ENCODE assay signal across 8 mouse cellular contexts in the genomic region with DNA sequence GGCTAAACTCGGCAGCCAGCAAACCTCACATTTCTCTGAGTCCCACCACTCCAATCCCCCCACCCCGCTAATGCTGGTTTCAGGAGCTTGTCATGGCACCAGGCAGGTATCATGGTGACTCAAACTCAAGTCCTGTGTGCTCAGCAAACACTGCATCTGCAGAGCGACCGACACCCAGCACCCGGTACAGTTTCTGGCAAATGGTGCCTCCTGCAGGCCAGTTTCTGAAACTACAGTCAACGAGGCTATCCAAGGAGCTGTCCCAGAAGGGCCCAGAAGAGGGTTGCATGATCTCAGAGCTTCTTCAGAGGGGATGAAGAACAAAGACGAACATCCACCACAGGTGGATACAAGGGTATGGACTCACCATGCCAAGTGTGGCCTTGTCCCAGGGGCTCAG. TPM values are rescaled to one million over a fixed set of nuclear protein-coding genes. Genes with fewer than 3 reads are reported as not detected.
A peak's percentile ranks its signal among the peaks of the same experiment; 100 is the strongest.
DNase-seq lines count a peak whose midpoint lies in the region; ATAC-seq and TF ChIP-seq lines count a peak whose summit lies in the region.

No protein-coding gene starts in this region.

- no peak overlapping the region for H3K27ac ChIP-seq in midbrain, postnatal 0 days (ENCODE audit: low read depth, low read length)
- H3K27ac ChIP-seq in midbrain, embryonic 11.5 days (ENCODE audit: low read depth, low read length), result no peak overlapping the region

- ATAC-seq in midbrain, postnatal 0 days (ENCODE audit: low FRiP score), result no peak
- no peak for ATAC-seq in midbrain, embryonic 11.5 days (ENCODE audit: low FRiP score)

- H3K4me1 ChIP-seq in midbrain, postnatal 0 days (ENCODE audit: insufficient read depth, low read length), result no peaks in the 10 kb centered on the region
- no peaks in the 10 kb centered on the region for H3K4me1 ChIP-seq in midbrain, embryonic 11.5 days (ENCODE audit: control insufficient read depth, insufficient read depth, low read length)

- no peaks in the 10 kb centered on the region for H3K9me3 ChIP-seq in midbrain, postnatal 0 days (ENCODE audit: low read length)
- no peaks in the 10 kb centered on the region for H3K9me3 ChIP-seq in midbrain, embryonic 11.5 days (ENCODE audit: control insufficient read depth, low read length)

- peak; percentile 44 for DNase-seq in gastrocnemius, postnatal 14 days
- DNase-seq in gastrocnemius, postnatal 4 days (ENCODE audit: low spot score in 2 of 2), result no peak
- DNase-seq in midbrain, postnatal 0 days (ENCODE audit: low spot score), result no peak
- DNase-seq in midbrain, embryonic 11.5 days (ENCODE audit: low spot score, missing footprints), result no peak
- peak; percentile 69 for DNase-seq in MN1 (ENCODE audit: low spot score)
- DNase-seq in kidney, postnatal 36 days, result peak; percentile 17 to 62
- DNase-seq in splenic B cell, adult 2 months (ENCODE audit: low read depth, low spot score), result peak; percentile 66
- no peak for DNase-seq in Muller cell, postnatal 12 days (ENCODE audit: inconsistent ontology term)

- 51% methylated on average over 7 of the region's 7 CpGs for WGBS in midbrain, postnatal 0 days
- WGBS in midbrain, embryonic 11.5 days, result 47% methylated on average over 7 of the region's 7 CpGs

- H3K4me3 ChIP-seq in midbrain, postnatal 0 days (ENCODE audit: low read depth, low read length), result no peak overlapping the region
- no peak overlapping the region for H3K4me3 ChIP-seq in midbrain, embryonic 11.5 days (ENCODE audit: low read depth, low read length)

- no peaks in the 10 kb centered on the region for H3K27me3 ChIP-seq in midbrain, postnatal 0 days (ENCODE audit: insufficient read depth, low read length)
- H3K27me3 ChIP-seq in midbrain, embryonic 11.5 days (ENCODE audit: control insufficient read depth, insufficient read depth, low read length), result no peaks in the 10 kb centered on the region
- no peaks in the 10 kb centered on the region for H3K27me3 ChIP-seq in splenic B cell, adult 2 months (ENCODE audit: control insufficient read depth, insufficient read depth, low read length, poor library complexity, severe bottlenecking)

- TF ChIP-seq CTCF in midbrain, postnatal 0 days (IDR thresholded peaks at IDR 0.05), result peak; percentile 54

- 0 out of 2 replicates have a peak, but pooled peaks cover 3% of the 10 kb centered on the region for H3K36me3 ChIP-seq in midbrain, postnatal 0 days (ENCODE audit: insufficient read depth, low read length)
- 0 out of 2 replicates have a peak, but pooled peaks cover 3% of the 10 kb centered on the region for H3K36me3 ChIP-seq in midbrain, embryonic 11.5 days (ENCODE audit: control insufficient read depth, insufficient read depth, low read length)
- no peaks in the 10 kb centered on the region for H3K36me3 ChIP-seq in splenic B cell, adult 2 months (ENCODE audit: control insufficient read depth, insufficient read depth, low read length, poor library complexity, severe bottlenecking)

- H3K4me2 ChIP-seq in midbrain, postnatal 0 days (ENCODE audit: low read depth, low read length, poor library complexity, severe bottlenecking), result no peak overlapping the region
- no peak overlapping the region for H3K4me2 ChIP-seq in midbrain, embryonic 11.5 days

- H3K9ac ChIP-seq in midbrain, postnatal 0 days (replicated peaks; ENCODE audit: low read length, poor library complexity, severe bottlenecking), result no peak overlapping the region
- H3K9ac ChIP-seq in midbrain, embryonic 11.5 days (ENCODE audit: low read length), result no peak overlapping the region

- intact Hi-C loops in gastrocnemius, postnatal 14 days (cut with DNase I; ENCODE audit: low total_unique reads), result no loop called here

RNA-seq across cellular contexts. Expression of gene Sh2b2, which starts 4.6 kb away (rescaled TPM):
- 1 to 10 TPM; 4.6 to 8.0 TPM for total RNA-seq in gastrocnemius, postnatal 14 days (2021)
- 10 to 100 TPM; 19.5 to 19.6 TPM for total RNA-seq in gastrocnemius, postnatal 4 days (2021)
- 51.2 and 58.0 TPM in 2 replicates for total RNA-seq in midbrain, postnatal 0 days (2014; rRNA removed)
- polyA plus RNA-seq in midbrain, postnatal 0 days (2015; fragmentation: Nextera tagmentation; extraction: Ambion mirVana), result 20.9 and 21.6 TPM in 2 replicates
- 8.7 and 11.8 TPM in 2 replicates for polyA plus RNA-seq in midbrain, embryonic 11.5 days (2014; fragmentation: Nextera tagmentation; extraction: Ambion mirVana)

RNA-seq across cellular contexts. Expression of gene Prkrip1, which starts 52.2 kb away (rescaled TPM):
- total RNA-seq in gastrocnemius, postnatal 14 days (2021), result 10 to 100 TPM; 24.2 to 25.1 TPM
- 10 to 100 TPM; 35.3 to 38.3 TPM for total RNA-seq in gastrocnemius, postnatal 4 days (2021)
- 7.9 and 24.0 TPM in 2 replicates for total RNA-seq in midbrain, postnatal 0 days (2014; rRNA removed)
- 64.9 and 68.9 TPM in 2 replicates for polyA plus RNA-seq in midbrain, postnatal 0 days (2015; fragmentation: Nextera tagmentation; extraction: Ambion mirVana)
- 74.2 and 87.6 TPM in 2 replicates for polyA plus RNA-seq in midbrain, embryonic 11.5 days (2014; fragmentation: Nextera tagmentation; extraction: Ambion mirVana)

Comparison
In these comparisons a context has a peak if more than half of its experiments do, and no peak if none do; other contexts are left out.
1. DNase-seq: peak in gastrocnemius, postnatal 14 days (single experiment), MN1 (single experiment), kidney, postnatal 36 days (2 of 2) and splenic B cell, adult 2 months (single experiment); none in gastrocnemius, postnatal 4 days (0 of 2), midbrain, postnatal 0 days (single experiment), midbrain, embryonic 11.5 days (single experiment) and Muller cell, postnatal 12 days (single experiment).